Mouse (Mus musculus) large intestine, adult 2 months (tissue): ENCODE data around the gene Tmed2. TPM values are rescaled to one million over a fixed set of nuclear protein-coding genes. Genes with fewer than 3 reads are reported as not detected.
"Not testable (repeated sequence)": the region's sequence is repeated elsewhere in the genome, so short reads cannot be mapped to it uniquely, and the experiment has no call there.

Experiments
- DNase-seq: peaks from one replicate; pipeline ENCODE4 v3.0.0-alpha.2; 2012; ENCODE audit warnings: low read depth, low spot score
- WGBS: fragments of 180-500 bp; shearing (Covaris S2); methylation state at CpG from one replicate; pipeline ENCODE4 v1.1.7; 2018; 5-methylcytosine and 5-hydroxymethylcytosine counted together
- polyA plus RNA-seq: library from polyadenylated mRNA; depleted of rRNA; stranded (reverse); fragments of >200 nt; gene quantifications from 2 replicates; pipeline ENCODE4 v1.2.3, GENCODE M21; 2012; rRNA removed

Gene Tmed2
- polyA plus RNA-seq = 129 and 151 TPM in 2 replicates

DNA sequence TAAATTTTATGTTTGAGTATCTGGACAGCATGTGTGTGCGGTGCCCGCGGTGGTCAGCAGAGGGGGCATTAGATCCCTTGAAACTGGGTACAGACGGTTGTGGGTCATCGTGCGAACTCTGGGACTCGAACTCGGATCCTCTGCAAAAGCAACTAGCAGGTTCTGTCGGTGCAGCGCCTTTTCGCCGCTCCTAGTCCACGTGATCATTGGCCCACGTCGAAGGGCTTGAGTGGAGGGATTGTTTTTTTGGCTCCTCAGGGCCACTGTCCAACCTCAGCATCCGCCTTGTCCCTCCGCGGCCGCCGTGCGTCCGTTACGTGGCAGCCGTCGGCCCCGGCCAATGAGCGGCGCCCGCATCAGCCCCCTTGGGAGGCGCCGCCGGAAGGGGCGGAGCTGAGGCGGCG lies at the start of gene Tmed2:
Gene Tmed2, plus strand, starts transcription at position 313 of the 404 bp plus-strand sequence.
- WGBS = under 1% methylated on average over 35 of the region's 35 CpGs
- peak; percentile 79 for DNase-seq

DNA sequence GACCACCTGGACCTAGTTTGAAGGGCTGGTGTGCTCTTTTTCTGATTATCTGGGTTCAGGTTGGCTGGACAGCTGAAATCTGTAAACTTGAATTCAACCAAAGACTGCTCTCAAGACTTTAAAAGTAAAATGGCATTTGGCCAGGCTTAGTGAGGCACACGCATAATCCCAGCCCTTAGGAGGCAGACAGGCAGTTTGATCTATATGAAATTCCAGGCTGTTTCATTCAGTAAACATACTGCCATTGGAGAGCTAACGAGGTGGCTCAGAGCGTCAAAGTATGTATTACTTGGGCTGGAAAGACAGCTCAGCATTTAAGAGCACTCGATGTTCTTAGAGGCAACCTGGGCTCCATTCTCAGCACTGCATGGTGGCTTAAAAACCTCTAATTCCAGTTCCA lies 48.8 kb upstream of the Tmed2 start:
- WGBS = 75% methylated on average over 4 of the region's 4 CpGs
- DNase-seq = no peak

DNA sequence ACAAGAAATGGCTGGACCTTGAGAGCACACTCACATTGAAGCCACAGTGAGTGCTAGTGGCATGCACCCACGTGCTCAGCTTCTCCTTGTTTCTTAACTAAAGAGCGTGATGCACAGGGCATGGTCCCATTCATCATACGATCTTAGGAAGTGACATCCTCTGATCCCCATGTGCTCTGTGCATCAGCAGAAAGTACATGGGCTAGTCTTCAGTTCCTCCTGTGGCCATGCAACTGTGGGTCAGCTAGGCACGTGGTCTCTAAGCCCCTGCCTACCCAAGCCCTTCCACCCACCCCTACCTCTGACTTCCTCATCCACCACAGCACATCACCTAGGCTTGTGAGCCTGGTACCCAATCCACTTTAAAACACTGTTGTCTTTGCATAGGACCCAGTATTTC lies 47.9 kb upstream of the Tmed2 start:
- WGBS = 83% methylated on average over 4 of the region's 4 CpGs
- DNase-seq = no peak

DNA sequence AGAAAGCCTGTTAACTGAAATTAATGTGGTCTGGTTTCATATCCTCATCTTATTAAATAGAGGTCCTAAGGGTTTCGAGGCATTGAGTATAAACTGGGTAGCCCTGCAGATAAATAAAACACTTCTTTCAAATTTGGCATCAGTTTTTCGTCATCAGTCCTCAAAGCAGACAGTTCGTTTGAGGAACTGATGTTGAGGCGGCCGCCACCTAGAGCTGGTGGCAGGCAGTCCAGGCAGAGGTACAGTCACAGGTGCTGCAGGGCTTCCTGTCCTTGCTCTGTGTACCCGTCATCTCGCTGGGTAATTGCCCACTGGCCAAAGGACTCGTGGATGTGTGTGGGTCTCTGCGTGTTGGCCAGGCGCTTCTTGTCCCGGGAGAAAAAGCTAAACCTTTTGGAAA lies 47.0 kb upstream of the Tmed2 start:
- WGBS = 79% methylated on average over 11 of the region's 11 CpGs
- DNase-seq = no peak

DNA sequence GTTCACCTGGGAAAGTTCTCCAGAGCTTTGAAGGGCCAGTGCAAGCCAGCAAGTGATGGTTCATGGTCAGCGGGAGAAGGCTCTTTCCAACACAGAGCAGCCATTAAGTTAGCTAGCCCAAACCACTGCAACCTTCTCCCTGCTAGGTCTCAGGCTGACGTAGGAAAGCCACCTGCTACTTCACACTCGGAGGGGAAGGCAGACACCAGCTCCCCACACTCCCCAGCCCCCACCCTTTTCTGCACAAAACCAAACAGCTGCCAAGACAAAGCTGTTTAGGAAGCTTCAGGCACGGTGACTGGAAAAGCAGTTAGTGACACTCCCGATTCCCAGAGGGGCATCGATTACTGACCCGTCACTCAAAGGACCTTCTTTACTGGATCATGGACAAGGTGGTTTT lies 44.9 kb upstream of the Tmed2 start:
- WGBS = 57% methylated on average over 7 of the region's 7 CpGs
- no peak for DNase-seq

DNA sequence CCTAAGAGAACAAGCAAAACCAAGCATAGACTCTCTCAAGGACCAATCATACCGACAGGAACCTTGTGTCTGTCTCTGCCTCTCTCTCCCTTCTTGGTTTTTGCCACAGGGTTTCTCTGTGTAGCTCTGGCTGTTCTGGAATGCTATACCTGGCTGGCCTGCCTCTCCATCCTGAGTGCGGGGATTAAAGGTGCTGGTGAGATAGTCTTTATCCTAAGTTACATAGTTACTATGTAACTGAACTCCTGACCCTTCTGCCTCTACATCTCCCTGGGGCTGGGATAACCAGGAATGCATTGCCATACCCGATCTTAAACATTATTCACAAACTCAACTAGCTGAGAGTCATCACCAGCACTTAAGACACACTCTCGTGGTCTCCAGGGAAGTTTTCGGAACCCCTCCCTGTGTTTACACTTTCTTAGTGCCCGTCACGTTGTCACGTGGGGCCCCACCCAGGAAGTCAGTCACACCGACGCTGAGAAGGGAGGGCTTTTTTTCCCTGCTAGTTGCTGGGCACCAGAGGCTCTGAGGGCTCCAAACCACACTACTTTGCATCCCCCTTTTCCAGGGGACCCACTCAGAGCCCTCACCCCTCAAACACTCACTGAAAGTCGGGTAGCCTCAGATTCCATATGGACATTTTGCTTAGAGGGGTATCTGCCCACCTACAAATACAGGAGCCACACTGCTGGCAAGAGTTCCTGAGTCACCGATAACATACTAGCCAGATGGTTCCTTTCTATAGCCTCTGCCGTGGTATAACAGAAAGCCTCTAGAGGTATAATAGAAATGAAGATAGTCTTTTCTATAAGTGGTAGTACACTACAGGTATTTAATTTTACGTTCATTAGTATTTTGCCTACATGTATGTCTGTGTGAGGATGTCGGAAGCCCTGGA lies 43.6 kb upstream of the Tmed2 start:
- WGBS = 32% methylated on average over 15 of the region's 15 CpGs
- DNase-seq = no peak

DNA sequence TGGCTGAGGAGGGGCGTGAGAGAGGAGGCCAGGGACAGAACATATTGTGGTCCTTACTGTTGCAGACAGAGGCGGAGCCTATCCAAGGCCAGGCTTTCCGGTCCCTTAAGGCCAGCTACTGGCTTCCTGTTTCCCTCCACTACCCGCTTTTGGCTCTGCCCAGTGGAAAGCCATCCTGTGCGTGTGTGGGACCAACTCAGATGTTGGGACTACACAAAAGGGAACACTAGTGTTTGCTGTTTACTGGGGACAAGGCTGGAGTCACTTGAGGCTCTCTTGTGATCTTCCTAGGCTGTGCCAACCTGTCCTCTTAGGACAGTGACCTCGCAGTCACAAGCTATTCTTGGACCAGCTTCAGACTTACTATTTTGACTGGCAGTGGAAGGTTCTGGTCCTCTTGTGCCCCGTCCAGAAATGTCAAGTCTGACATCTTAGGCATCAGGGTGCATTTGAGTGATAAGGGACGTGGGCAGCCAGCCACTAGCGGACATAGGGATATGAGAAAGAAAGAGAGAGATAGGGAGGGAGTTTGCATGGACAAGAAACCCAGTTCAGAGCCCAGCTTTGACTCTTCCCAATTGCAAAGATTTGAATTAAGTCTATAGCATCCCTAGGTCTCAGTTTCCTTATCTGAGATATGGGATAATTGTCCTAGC lies 42.1 kb upstream of the Tmed2 start:
- 72% methylated on average over 9 of the region's 9 CpGs for WGBS
- DNase-seq = no peak

DNA sequence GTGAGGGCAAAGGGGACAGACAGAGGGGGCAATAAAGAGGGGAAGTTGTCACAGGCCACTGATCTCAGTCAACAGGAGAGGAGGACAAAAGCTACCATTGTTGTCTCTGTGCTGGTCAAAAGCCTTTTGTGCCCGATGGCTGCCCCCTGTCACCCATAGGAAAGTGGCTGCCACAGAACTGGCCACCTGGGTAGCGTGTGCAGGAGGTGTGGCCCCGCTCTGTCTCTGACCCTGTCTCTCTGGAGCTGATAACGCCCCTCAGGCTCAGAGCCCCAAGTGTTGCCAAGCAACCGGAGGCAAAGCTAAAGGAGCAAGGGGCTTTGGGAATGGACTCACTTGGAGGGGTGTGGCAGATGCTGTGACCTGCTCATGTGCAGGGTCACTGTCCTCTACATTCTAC lies 41.5 kb upstream of the Tmed2 start:
- WGBS = 58% methylated on average over 5 of the region's 5 CpGs
- DNase-seq = no peak

DNA sequence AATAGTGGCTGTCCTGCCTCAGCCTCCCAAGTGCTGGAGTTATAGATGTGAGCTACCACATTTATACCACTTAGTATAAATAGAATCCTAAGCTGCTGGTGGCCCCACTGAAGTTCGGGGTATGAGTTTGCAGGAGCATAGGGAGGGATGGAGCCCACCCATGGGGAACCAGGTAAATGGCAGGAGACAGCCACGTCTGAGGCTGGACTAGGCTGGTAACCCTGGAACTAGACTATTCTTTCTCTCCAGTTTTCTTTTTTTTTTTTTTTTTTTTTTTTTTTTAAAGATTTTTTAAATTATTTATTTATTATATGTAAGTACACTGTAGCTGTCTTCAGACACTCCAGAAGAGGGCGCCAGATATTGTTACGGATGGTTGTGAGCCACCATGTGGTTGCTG lies 40.5 kb upstream of the Tmed2 start:
- not testable (repeated sequence) for DNase-seq
- 81% methylated on average over 4 of the region's 4 CpGs for WGBS

DNA sequence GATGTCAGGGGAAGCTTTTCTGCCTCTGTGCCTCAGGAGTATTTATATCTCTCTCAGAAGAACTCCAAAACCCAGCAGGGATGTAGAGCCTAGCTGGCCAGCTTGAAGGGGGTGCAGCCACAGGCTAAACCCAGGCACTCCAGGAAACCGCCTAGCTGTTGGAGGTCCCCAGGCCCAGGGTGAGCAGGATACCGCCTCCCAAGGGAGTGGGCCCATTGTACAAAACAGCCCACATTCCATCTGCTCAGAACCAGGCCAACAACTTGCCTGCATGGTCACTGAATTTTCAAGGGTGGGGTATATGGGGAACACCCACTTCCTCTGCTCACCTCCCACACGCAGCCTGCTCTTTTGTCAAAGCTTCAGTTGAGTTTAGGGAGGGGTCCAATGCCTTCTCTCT lies 39.9 kb upstream of the Tmed2 start:
- DNase-seq = no peak
- 84% methylated on average over 3 of the region's 3 CpGs for WGBS

DNA sequence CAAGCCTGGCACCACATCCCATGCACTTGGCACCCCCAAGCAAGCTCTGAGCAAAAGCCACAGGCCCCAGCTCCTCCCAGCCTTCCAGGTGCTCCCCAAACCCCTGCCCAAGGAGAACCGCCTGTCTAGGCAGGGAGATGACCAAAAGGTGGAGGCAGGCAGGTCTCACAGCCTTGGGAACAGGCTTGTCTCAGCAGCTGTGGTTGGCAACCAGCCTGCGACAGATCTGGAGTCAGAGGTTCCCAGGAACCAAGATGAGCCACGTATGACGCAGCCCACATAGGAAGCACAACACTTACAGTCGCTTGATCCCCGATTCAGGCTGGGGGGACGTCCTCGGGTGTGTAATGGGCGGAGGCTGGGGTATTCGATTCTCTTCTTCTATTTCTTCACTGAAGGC lies 39.0 kb upstream of the Tmed2 start:
- 82% methylated on average over 10 of the region's 10 CpGs for WGBS
- no peak for DNase-seq

DNA sequence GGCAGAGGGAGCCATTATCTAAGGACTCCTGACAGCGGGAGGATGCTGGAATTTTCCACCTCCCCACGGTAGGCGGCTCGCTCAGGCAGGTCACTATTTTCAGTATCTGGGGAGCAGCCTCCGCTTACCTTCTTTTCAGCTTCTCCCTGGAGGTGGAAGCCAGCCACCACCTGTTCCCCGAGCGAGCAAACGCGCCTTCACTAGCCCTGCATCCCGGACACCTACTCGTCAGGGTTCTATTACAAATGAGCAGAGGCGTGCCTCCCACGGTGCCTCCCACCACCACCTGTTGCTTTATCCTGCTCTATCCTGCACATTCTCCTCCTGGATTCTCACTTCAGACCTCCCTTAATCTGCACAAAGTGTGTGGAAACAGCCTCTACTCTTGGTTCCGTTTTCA lies 36.8 kb upstream of the Tmed2 start:
- DNase-seq = no peak
- 74% methylated on average over 14 of the region's 14 CpGs for WGBS

DNA sequence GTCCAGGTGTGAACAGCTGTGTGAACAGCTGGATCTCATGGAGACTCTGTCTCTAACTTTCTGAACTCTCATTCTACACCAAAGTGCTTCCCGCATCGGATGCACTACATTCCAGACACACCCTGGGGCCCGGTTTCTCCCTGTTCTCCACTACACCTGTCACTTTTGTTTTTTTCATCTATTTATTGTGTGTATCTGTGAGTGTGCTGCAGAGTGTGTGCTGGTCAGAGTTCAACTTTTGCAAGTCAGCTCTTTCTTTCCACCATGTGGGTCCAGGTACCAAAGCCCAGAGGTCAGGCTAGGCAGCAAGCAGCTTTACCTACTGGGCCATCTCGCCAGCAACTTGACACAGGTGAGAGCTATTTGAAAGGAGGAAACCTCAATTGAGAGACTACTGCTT lies 35.3 kb upstream of the Tmed2 start:
- WGBS = 38% methylated on average over 4 of the region's 4 CpGs
- DNase-seq = no peak

DNA sequence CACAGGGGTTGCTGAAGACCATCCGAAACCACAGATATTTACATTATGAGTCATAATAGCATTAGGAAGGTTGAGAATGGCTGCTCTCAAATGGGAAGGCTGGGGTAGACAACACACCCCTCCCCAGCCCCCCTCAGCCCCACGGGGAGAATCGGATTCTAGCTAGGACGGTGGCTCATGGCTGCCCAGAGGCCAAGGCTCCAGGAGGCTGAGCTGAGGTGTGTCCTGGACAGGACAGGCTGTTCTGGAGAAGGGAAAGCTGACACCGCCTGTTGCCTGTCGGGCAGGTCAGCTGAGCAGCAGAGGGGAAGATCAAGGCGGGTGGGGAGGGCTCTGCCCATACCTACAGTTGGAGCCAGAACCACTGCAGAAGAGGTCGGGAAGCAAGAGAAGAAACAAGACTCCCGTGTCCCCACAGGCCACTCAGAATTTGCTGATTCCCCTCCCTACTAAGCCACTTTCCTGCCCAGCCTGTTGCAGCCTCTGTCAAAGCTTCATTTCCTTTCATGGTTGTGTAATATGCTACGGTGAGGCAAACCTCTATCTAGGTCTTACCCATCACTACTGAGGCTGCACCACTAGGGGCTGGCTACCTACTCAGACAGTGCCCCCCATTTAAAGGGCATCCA lies 33.6 kb upstream of the Tmed2 start:
- WGBS = 28% methylated on average over 10 of the region's 10 CpGs
- no peak for DNase-seq

DNA sequence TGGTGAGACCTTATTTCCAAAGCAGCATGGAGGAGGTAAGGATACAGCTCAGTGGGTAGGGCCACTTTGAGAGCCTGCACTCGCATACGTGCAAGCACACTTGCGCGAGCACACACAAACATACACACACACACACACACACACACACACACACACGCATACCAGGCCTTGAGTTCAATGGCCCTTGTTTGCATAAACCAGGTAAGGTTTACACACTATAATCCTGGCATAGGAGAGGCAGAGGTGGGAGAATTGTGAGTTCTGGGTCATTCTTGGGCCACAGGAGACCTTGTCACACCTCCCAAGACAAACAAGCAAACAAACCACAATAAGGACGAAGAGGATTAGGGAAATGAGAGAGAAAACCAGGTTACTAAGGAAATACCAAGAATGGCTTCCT lies 31.3 kb upstream of the Tmed2 start:
- WGBS = 55% methylated on average over 6 of the region's 6 CpGs
- no peak for DNase-seq

DNA sequence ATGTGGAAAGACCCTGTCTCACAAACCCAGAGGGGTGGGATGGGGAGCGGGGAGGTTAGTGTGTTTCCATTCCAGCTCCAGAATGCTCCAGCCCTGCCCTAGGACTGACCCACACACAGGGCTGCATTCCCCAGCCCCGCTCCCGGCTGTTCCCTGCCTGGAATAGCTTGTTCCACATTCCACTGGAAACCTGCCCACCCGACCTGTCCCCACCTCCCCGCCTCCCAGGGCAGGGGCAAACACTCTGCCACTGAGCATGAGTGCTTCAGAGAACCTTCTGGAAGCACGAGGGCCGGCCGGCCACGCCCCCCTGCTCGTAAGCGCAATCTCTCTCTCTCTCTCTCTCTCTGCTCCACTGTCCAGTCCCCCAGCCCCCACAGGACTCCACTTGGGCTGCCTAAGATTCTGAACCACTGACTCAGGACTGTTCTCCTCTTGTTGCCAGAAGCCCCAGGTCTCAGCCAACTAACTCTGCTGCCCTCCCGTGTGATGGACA lies 30.7 kb upstream of the Tmed2 start:
- no peak for DNase-seq
- WGBS = 35% methylated on average over 12 of the region's 12 CpGs

DNA sequence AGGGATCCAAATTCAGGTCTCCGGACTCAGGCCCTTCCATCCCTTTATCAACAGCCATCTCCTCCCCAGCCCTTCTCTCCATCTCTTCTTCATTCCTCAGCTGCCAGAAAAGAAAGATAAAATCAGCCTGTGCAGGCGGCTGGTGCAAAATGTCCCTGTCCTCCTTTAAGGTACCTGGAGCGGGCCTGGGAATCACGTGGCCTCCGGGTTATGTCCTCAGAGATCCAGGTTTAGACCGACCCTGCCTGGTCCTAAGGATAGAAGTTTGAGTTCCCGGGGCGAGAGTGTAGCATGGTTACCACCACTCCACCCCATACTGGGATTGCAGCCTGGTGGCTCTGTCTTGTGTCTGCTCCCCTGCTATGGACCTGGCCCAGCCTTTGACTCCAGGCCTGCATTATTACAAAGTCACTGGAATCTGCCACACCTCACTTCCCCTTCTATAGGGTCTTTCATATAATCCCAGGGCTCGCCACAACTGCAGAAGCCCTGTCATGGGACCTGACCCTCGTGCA lies 29.9 kb upstream of the Tmed2 start:
- 91% methylated on average over 10 of the region's 10 CpGs for WGBS
- DNase-seq = no peak

DNA sequence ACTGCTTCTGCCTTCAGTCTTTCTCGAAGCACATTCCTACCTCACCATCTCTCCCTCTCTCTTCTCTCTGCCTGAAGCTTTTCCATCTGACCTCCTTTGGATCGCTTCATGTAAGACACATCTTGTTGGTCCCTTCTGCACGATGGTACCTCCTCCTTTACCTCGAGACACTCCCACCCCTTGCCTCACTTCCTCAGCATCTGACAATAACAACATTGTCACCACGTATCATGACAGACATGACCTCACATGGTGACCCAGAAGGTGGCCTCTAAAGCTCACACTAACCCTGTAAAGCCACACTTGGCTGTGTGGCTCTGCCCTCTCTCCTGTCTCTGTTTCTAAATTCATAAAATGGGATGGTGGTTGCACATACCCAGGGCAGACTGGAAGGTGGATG lies 24.7 kb upstream of the Tmed2 start:
- 70% methylated on average over 5 of the region's 5 CpGs for WGBS
- no peak for DNase-seq

DNA sequence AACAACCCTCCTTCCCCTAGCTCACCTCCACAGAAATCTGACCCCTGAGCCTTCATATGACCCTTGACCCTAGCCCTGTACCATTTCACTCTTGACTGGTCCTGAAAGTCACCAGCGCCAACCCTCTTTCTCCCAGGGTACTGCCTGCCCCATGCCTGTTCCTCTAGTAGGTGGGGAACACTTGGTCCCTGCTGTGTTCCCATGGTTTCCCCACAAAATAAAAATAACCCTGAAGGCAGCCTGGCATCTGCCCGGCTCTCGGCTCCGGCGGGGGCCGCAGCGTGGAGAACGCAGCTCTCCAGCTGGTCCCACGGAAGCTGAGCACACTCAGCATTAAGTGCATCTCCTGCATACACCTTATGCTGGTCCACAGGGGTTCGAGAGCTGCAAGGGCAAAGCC lies 21.8 kb upstream of the Tmed2 start:
- no peak for DNase-seq
- WGBS = 89% methylated on average over 10 of the region's 10 CpGs

DNA sequence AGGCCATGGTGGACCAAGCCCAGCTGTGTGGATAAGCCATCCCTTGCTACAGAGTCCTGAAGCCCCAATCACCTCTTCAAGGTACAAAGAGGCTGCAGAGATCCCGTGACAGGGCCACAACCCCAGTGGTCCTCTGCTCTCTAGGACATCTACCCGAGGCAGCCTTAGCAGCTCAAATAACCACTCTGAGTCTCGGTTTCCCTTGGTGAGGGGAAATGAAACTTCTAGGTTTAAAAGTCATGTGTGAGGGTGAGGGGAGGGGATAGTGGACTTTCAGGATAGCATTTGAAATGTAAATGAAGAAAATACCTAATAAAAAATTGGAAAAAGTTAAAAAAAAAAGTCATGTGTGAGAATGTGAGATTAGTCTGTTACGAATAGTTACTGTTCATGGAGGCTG lies 18.9 kb upstream of the Tmed2 start:
- DNase-seq = no peak
- WGBS = 89% methylated on average over 4 of the region's 4 CpGs
